Mouse (Mus musculus) layer of hippocampus, adult 9-10 months (tissue): ENCODE data around the gene Atg7.

Experiments used
- DNase-seq: peaks from one replicate; pipeline ENCODE4 v3.0.0; 2022; ENCODE audit warnings: low spot score

Atg7 gene

GRCm38 (mm10) chr6:114905253-114906028, 262.5 kb downstream of the Atg7 start:
- DNase-seq = no peak

GRCm38 (mm10) chr6:114906209-114906608, 263.3 kb downstream of the Atg7 start:
- no peak for DNase-seq

- DNase-seq = no peak
Observed at GRCm38 (mm10) chr6:114907459-114907858, 264.6 kb downstream of the Atg7 start.

- no peak for DNase-seq
Observed at GRCm38 (mm10) chr6:114909801-114910200, 266.9 kb downstream of the Atg7 start.
